Mouse (Mus musculus) CH12F3 (cell line): ENCODE measurements at regions not wholly inside any gene's neighbourhood (a gene's known extent, or its start where the extent isn't known, plus 50 kb on each side); places are given as distances from the start of the nearest gene placed in this dataset.

Experiments
- in situ Hi-C: fragments of 300-500 bp; cut with MboI; formaldehyde crosslinking; loops from 2 replicates; pipeline ENCODE4 v1.14.3; 2020; ENCODE audit warnings: low sequenced_read_pairs

DNA sequence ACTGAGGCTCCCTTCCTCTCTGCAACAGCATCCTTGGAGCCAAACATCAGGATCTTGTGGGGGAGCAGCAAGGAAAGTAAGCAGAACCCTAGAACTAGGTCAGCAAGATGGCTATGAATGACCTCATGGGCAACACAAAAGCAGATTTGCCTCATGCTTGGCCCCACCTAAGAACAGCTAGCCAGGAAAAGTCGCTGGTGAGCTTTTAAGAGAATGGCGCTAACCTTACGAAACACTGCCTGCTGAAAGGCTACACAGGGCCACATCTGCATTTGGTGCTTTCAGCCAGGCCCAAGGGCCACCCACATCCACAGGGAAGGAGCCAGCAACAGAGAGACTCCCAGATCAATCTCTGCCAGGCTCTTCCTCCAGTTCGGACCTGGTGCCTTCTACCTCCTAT, 182.7 kb upstream of the Zfp703 start:
- in situ Hi-C loops: loop anchor here (10.0 kb wide), 1 partner anchor 180 kb away; the partner anchor contains the start of gene Zfp703

- in situ Hi-C loops: loop anchor here (10.0 kb wide), 1 partner anchor 179 kb away; the partner anchor contains the start of gene Zfp703
Observed at GRCm38 (mm10) chr8:26795616-26796015, 181.5 kb upstream of the Zfp703 start.

GRCm38 (mm10) chr8:26799814-26800213, 177.3 kb upstream of the Zfp703 start:
- in situ Hi-C loops: loop anchor here (10.0 kb wide), 1 partner anchor 175 kb away; the partner anchor contains the start of gene Zfp703

DNA sequence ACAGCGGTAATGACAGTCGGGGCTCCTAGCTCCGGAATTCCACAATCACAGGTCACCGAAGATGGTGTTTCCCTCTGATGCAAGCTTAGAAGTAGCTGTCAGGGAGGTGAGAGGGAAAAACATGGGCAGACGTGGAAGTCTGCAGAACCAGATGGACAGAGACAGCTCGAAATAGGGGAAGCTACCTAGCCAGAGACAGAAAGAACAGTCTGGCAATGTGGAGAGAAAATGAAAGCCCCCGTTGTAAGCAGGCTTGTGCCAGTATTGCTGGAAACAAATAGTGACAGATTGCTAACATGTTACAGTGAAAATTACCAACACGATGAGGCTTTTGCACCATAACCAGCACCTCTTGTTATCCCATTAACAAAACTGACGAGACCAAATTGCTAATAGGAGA, 173.0 kb upstream of the Zfp703 start:
- in situ Hi-C loops: no loop called here

GRCm38 (mm10) chr8:26804901-26805341, 172.2 kb upstream of the Zfp703 start:
- in situ Hi-C loops: no loop called here

DNA sequence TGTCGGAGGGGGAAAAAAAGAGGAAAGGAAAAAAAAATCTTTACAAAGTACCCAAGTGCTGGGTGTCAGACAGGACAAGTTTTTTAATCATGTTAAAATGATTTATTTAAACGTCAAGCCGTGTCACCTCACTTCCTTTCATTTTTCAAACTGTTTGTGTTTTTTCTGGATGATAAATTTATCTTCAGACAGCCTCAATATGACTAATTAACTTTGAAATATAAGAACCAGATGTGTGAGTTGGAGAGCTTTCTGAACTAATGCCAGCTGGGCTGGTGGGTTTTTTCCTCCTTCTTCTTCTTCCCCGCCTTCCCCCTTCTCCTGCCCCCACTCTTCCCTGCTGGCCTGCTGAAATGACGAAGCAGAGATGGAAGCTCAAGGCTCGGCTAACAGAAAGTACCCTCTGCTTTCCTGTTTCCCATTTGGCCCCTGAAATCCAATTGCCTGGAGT, 171.7 kb upstream of the Zfp703 start:
- in situ Hi-C loops: no loop called here

- in situ Hi-C loops: no loop called here
Observed at GRCm38 (mm10) chr8:26808111-26808651, 168.9 kb upstream of the Zfp703 start.

DNA sequence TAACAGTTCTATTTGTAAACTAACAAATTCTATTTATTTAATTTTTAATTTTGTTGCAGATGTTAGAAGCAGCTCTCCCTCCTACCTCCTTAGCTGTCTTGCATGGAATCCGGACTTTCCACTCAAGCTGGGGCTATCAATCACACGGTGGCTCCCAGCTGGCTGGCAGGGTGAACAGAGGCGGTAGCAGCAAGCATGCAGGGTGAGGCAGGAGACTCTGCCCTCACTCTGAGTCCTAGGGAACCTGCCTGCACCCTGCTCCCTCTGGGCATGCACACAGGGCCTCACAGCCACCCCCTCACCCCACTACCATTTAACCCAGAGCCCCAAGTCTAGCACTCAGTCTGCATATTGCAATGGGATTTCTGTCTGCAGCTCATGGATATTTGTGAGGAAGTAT, 168.4 kb upstream of the Zfp703 start:
- in situ Hi-C loops: no loop called here

DNA sequence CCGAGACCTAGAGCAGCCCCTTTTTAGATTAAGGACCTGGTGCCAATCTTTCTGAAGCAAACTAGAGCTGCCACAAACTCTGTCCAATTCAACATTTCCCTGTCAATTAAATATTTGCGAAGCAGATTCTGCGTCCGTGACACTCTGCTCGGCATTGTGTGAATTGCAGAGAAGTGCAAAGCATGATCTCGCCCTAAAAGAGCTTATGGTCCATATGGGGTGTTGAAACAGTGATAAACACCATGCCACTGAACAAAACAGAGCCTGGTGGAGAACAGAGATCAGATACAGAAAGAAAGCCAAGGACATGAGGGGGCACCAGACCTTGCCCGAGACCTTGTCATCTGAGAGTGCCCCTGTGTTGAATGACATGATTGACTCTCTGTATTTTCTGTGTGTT, 167.2 kb upstream of the Zfp703 start:
- in situ Hi-C loops: no loop called here

GRCm38 (mm10) chr8:26811533-26812236, 165.4 kb upstream of the Zfp703 start:
- in situ Hi-C loops: no loop called here

DNA sequence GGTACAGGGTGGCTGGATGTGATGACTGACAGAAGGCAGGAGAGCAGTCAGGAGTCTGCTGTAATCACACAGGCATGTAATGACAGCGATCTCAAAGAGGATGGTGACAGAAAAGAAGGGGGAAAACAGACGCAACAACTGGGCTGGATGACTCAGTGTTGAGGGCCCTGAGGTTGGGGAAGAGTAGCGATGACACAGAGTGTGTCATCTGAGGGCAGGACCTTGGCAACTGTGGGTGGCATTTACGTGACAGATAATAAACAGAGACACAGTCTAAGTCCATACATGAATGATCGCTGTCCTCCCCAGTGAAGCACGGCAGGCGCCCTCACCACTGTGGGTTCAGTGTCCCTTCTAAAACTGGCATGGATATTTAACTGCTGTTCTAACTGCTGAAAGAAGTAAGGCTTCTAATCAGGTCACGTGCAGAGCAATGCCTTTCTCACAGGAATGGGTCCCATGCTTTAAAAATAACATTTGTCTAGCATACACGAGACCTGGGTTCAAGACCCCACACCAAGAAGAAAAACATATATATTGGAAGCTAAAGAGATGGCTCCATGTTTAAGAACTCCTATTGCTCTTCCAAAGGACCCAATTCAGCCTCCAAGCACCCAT, 163.8 kb upstream of the Zfp703 start:
- in situ Hi-C loops: no loop called here

GRCm38 (mm10) chr8:26815020-26815584, 162.0 kb upstream of the Zfp703 start:
- in situ Hi-C loops: no loop called here

GRCm38 (mm10) chr8:26816977-26817376, 160.1 kb upstream of the Zfp703 start:
- in situ Hi-C loops: no loop called here

DNA sequence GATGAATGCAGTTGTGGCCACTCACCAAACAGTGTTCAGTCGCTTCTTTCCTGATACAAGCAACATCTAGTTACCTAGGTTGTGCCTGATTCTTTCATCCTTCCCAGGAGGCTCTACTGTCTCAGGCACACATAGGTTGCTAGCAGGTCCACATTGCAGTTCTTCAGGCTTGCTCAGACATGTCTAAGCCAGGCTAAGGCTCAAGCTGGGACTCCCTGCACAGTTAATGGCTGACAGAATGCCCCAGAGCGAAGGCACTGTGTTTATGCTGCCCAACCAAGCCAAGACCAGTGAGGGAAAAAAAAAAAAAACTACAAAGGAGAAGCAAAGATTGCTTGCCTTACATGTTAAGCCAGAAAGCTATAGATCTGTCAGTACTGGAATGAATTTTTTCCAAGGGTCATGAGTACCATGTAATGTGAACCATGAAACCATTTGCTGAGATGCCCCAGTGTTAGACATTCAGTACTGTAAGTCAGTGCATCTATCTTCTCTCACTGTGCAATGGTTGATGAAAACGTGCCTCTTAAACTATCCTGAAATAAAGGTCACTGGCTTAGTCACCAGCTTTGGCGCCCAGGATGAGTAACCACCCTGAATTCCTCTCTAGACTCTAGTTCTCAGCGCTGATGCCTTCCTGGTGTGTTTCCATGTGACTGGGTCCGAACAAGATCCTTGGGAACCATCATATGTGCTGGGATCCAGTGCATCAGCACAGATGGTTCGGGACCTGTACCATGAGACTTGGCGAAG, 152.8 kb upstream of the Zfp703 start:
- in situ Hi-C loops: no loop called here

DNA sequence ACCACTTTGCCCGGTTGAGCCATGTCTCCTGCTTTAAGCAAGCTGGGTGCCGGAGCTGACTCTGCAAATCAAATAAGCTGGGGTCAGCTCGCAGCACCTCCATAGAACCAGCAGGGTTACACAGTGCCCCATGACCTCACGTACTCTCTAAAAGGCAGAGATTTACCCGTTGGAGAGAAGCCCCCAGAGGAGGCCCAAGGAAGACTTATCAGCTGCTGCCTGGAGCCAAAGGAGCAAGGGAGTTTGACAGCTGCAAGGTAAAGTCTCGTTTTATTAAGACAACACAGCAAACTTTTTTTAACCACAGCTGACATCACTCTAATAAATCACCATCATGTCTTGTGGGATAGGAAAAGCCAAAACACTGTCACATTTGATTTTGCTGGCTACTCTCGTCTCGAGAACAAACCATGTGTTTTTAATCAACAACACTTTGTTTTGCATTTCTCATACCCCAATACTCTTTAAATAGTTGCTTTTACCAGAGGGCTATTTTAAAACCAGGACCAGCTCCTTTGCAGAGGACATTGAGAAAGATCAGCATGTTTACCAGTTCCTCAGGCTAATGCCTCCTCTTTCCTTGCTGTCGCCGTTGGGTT, 148.7 kb upstream of the Zfp703 start:
- in situ Hi-C loops: no loop called here

DNA sequence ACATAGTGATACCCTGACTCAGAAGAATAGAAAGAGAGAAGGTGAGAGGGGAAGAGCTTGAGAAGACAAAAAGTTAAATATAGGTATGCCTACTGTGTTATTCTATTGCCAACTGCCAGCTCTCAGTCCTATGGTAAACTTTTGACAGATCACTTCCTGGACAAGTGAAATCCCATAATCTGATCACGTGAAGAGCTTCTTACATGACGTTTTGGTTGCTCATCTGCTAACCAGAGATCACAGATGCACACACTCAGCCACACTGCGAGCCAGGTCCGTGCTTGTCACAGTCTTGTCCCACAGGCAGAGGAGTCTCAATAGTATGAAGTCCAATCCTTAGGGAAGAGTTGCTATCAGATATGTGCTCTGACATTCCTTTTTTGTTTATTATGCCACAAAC, 147.8 kb upstream of the Zfp703 start:
- in situ Hi-C loops: no loop called here

GRCm38 (mm10) chr8:26831148-26831547, 146.0 kb upstream of the Zfp703 start:
- in situ Hi-C loops: no loop called here

DNA sequence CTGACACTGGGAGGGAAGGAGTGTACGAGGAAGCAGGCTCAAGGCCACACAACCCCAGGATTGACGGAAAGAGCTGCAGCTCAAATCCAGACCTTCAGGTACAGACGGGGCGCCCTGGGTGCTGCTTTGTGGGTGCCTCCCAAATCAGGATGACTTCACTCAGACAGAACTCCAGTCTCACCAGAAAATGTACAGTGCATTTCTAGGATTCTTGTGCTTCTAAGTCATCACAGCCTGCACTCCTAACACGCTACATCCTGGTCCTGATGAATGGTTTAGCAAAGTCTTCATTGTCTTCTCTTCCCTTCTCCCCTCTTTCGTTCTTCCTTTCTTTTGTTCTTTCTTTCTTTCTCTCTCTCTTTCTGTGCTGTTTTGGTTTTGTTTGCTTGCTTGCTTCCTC, 145.3 kb upstream of the Zfp703 start:
- in situ Hi-C loops: no loop called here

DNA sequence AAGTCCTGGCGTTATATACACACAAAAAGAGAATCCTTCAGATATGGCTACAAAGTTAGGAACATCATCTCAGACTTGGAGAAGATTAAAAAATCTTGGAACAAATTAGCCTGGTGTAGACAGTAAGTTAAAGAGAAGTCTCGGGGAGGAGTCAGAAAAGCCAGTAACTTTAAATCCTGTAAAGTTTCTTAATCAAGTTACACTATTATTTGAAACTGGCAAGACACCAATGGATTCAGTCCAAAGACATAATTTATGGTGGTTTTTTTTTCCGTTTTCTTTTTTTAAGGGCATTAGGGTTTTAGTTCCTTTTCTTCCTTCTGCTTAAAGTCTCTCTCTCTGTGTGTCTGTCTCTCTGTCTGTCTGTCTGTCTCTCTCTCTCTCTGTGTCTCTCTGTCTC, 144.6 kb upstream of the Zfp703 start:
- in situ Hi-C loops: no loop called here

- in situ Hi-C loops: no loop called here
Observed at GRCm38 (mm10) chr8:26833297-26833696, 143.8 kb upstream of the Zfp703 start.

GRCm38 (mm10) chr8:26833784-26834183, 143.3 kb upstream of the Zfp703 start:
- in situ Hi-C loops: no loop called here
